Mouse (Mus musculus): ENCODE data around the gene Zfp937. TPM values are rescaled to one million over a fixed set of nuclear protein-coding genes. Genes with fewer than 3 reads are reported as not detected.
"Not testable (repeated sequence)": the region's sequence is repeated elsewhere in the genome, so short reads cannot be mapped to it uniquely, and the experiment has no call there.

The Zfp937 gene
- polyA plus RNA-seq (2015; fragmentation: Nextera tagmentation; extraction: Ambion mirVana): 10.0 and 11.3 TPM in 2 replicates

DNA sequence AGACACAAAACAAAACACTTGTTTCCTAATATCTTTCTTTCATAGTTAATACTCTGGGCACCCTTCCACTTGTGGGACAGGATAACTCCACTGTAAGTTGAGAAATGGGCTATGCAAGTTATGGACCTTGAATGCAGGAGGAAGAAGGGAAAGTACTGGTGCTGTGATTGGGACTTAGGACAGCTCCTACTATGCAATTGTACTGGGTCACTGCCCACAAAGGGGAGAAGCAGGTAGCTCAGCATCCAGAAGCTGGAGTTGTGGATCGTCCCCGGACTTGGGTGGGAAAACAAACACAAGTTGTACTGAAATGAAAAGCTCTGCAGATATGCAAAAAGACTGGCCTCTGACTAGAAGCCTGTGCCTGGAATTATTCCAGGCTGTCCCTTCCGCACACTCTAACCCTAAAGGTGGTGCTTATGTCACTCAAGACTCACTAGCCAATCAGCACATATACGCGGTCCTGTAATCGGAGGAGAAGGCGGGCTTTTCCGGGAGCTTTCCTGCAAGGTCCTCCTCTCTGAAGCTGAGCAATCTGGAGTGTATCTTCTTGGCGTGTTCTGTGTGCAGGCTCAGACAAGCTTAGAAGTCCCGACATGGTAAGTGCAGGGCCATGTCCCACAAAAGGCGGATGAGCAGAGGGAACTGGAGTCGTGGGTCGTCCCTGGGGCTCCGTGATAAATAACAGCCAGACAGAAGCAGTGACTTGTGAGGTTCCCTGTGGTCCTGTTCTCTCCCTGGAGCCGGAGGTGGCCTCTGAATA, at the start of gene Zfp937:
Zfp937 (plus strand) TSS at position 474 of the 763 bp plus-strand sequence.
- not testable (repeated sequence) for H3K27me3 ChIP-seq, H3K4me1 ChIP-seq, H3K27ac ChIP-seq, H3K36me3 ChIP-seq, H3K9me3 ChIP-seq
- H3K9ac ChIP-seq: peak within 1 kb of the TSS; percentile 58
- H3K4me3 ChIP-seq: peak within 1 kb of the TSS; percentile 47
- peak; percentile 100 for ATAC-seq (ENCODE audit: low FRiP score, low read depth)
- WGBS: 2% methylated on average over 15 of the region's 15 CpGs
- H3K4me2 ChIP-seq (replicated peaks): peak within 1 kb of the TSS; percentile 56

DNA sequence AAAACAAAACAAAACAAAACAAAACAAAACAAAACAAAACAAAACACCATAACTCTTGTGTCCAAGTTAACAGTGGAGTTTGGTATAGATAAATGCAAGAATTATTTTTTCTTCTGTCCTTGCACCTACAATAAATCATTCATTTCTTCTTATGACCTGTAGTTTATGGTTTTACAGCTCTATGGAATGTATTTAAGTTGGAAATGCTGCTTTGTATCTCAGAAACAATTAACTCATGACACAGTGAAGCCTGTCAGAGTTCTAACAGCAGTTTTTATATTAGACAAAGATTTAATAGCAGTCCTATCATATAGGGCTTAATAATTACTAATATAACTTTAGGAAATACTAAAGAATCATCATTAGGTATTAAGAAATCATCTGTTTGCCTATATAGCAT, 44.0 kb upstream of the Zfp937 start:
- no peak for ATAC-seq (ENCODE audit: low FRiP score, low read depth)
- Histone ChIP-seq H3K4me1 (no peaks in the 10 kb centered on the region), H3K9ac (no peak overlapping the region), H3K36me3 (no peaks in the 10 kb centered on the region), H3K4me2 (replicated peaks) (no peak overlapping the region), H3K9me3 (peaks cover 13% of the 10 kb centered on the region; the same call in 1 of the 2 replicates), H3K27me3 (no peaks in the 10 kb centered on the region), H3K4me3 (no peak overlapping the region), H3K27ac (no peak overlapping the region)

DNA sequence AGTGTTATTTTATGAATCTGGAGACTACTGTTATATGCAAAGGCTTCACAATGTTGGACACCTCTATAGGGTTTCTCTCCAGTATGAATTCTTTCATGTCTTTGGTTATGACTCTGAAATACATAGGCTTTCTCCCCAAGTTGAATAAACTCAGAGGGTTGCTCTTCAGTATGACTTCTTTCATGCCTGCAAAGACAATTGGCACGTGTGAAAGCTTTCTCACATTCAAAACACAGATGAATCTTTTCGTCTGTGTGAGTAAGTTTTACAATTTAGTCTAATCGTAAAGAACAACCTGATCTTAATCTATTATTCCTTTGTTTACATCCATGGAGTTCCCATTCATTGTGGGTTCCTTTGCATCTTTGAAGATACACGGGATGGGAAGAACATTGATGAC, 38.3 kb upstream of the Zfp937 start, which contains the start of gene Gm10770:
Gm10770 (minus strand) TSS at position 101 of the 400 bp plus-strand sequence.
- not testable (repeated sequence) for H3K27me3 ChIP-seq; H3K27ac ChIP-seq; H3K4me2 ChIP-seq (replicated peaks); ATAC-seq (ENCODE audit: low FRiP score, low read depth); H3K9ac ChIP-seq; H3K4me1 ChIP-seq; H3K4me3 ChIP-seq; H3K36me3 ChIP-seq
- WGBS: 80% methylated on average over 4 of the region's 4 CpGs
- H3K9me3 ChIP-seq: peaks cover 19% of the 10 kb centered on the region; the same call in 1 of the 2 replicates

DNA sequence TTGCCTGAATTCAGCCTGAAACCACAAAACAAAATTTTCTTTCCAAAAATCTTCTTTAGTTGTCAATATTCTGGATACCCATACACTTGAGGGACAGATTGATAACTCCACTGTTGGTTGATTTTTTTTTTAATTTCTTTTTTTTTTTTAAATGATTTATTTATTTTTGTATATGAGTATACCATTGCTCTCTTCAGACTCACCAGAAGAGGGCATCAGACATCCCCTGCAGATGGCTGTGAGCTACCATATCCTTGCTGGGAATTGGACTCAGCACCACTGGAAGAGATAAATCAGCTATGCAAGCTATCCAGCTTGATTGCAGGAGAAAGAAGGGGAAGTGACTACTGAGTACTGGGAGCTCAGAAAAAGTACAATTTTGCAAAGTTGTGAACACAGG, 36.8 kb upstream of the Zfp937 start:
- not testable (repeated sequence) for H3K4me2 ChIP-seq (replicated peaks); H3K4me3 ChIP-seq; H3K27me3 ChIP-seq; H3K4me1 ChIP-seq; H3K27ac ChIP-seq; H3K36me3 ChIP-seq; H3K9ac ChIP-seq; ATAC-seq (ENCODE audit: low FRiP score, low read depth)
- peaks cover 19% of the 10 kb centered on the region; the same call in 1 of the 2 replicates for H3K9me3 ChIP-seq

DNA sequence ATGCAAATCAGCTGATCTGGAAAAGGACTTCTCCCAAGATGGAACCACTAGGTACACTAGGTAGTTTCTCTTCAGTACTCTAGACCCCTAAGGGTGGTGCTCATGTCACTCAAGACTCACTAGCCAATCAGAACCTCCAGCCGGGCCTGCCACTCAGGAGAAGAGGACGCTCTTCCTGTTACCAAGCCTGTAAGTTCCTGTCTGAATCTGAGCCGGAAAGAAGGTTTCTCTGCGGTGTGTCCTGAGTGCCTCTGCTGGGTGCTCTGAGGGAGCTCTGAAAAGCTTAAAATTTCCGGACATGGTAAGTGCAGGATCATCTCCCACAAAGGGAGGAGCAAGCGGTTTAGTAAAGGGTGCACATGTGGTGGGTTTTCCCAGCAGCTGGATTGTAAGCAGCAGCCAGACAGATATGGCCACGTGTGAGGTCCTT, 36.3 kb upstream of the Zfp937 start, which contains the start of gene Gm14139:
Gm14139 (plus strand) TSS at position 186 of the 430 bp plus-strand sequence.
- H3K27ac ChIP-seq; H3K36me3 ChIP-seq; H3K4me3 ChIP-seq; H3K9ac ChIP-seq; H3K4me2 ChIP-seq (replicated peaks); ATAC-seq (ENCODE audit: low FRiP score, low read depth); H3K27me3 ChIP-seq; H3K4me1 ChIP-seq: not testable (repeated sequence)
- H3K9me3 ChIP-seq: peaks cover 19% of the 10 kb centered on the region; the same call in 1 of the 2 replicates
- WGBS: 76% methylated on average over 7 of the region's 7 CpGs

DNA sequence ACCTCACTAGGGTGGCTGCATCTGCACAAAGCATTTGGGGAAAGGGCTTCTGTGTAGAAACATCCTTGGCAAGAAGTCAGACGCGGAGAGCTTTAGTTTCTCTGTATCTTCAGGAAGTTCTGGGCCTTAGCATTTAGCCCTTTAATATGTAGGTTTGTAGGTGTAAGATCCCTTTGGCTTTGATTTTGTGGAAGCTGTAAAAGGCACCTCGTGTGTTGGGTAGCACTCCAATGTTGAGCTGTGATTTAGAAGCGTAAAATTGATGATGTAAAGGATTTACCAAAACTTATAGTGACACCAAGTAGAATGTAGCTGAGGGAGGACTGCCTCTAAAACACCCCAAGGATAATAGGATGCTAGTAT, 471 bp downstream of the Zfp937 start:
- not testable (repeated sequence) for H3K36me3 ChIP-seq; H3K27me3 ChIP-seq; H3K27ac ChIP-seq; H3K9me3 ChIP-seq; H3K4me1 ChIP-seq; ATAC-seq (ENCODE audit: low FRiP score, low read depth)
- Histone ChIP-seq H3K4me2 (replicated peaks) (peak overlapping the region; percentile 56), H3K4me3 (peak overlapping the region; percentile 47), H3K9ac (peak overlapping the region; percentile 58)
- WGBS: 11% methylated on average over 4 of the region's 4 CpGs

DNA sequence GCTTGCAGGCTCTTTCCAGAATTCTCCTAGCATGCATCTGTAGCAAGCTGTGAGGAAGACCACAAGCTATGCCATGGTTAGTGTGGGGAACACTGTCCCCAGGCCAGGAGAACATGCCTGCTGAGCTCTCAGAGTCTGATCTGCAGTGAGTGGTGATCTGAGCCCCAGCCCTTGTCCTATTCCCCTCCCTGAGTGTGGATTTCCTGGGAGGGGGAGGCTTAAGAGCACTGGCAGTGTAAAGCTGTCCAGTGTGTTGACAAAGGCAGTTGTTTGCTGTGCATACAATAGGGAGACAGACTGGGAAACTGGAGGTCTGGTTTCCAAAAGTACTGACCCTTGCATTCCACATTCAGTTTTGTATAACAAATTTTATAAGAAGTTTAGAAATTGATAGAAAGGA, 5.4 kb downstream of the Zfp937 start:
- ATAC-seq (ENCODE audit: low FRiP score, low read depth); H3K27ac ChIP-seq; H3K4me3 ChIP-seq; H3K27me3 ChIP-seq; H3K36me3 ChIP-seq; H3K9ac ChIP-seq; H3K4me2 ChIP-seq (replicated peaks); H3K4me1 ChIP-seq; H3K9me3 ChIP-seq: not testable (repeated sequence)

DNA sequence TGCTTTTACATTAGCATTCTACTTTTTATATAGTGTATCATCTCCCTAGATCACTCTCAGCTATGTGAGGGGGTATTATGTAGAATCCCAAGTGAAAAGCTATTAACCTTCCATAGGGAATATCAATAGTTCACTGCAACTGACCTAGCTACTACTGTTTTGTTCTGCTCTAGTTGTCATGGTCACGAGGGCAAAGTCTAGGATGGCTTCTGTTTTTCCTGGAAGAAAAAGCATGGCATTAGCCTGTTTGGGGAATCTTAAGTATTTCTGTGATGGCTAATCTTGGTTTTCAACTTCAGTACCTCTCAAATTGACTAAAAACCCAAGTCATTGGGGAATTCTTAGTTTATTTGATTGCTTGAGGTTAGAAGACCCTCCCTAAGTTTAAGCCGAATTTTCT, 25.3 kb downstream of the Zfp937 start:
- no peak overlapping the region for H3K4me2 ChIP-seq (replicated peaks)
- H3K36me3 ChIP-seq: peaks cover 28% of the 10 kb centered on the region
- H3K9ac ChIP-seq: no peak overlapping the region
- peaks cover 21% of the 10 kb centered on the region for H3K9me3 ChIP-seq
- no peaks in the 10 kb centered on the region for H3K27me3 ChIP-seq
- WGBS: 86% methylated on average over 2 of the region's 2 CpGs
- no peaks in the 10 kb centered on the region for H3K4me1 ChIP-seq
- no peak for ATAC-seq (ENCODE audit: low FRiP score, low read depth)
- no peak overlapping the region for H3K4me3 ChIP-seq
- H3K27ac ChIP-seq: no peak overlapping the region

DNA sequence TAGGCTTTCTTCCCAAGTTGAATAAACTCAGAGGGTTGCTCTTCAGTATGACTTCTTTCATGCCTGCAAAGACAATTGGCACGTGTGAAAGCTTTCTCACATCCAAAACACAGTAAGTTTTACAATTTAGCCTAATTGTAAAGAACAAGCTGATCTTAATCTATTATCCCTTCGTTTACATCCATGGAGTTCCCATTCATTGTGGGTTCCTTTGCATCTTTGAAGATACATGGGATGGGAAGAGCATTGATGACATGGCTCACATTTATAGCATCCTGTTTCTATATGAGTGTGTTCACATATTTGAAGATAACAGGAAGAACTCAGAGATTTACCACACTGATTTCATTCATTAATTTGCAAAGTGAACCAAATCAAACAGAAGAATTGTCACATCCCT, 37.6 kb downstream of the Zfp937 start, which contains the start of gene Gm21994:
Gm21994 (minus strand) TSS at position 101 of the 400 bp plus-strand sequence.
- not testable (repeated sequence) for H3K9me3 ChIP-seq; H3K4me1 ChIP-seq; H3K27ac ChIP-seq; H3K36me3 ChIP-seq; H3K4me3 ChIP-seq; H3K27me3 ChIP-seq; H3K9ac ChIP-seq; ATAC-seq (ENCODE audit: low FRiP score, low read depth); H3K4me2 ChIP-seq (replicated peaks)
- WGBS: 68% methylated on average over 2 of the region's 2 CpGs

DNA sequence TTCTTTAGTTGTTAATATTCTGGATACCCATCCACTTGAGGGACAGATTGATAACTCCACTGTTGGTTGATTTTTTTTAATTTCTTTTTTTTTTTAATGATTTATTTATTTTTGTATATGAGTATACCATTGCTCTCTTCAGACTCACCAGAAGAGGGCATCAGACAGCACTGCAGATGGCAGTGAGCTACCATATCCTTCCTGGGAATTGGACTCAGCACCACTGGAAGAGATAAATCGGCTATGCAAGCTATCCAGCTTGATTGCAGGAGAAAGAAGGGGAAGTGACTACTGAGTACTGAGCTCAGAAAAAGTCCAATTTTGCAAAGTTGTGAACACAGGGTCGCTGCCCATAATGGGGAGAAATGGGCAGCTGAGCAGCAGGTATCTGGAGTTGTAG, 39.0 kb downstream of the Zfp937 start:
- H3K27me3 ChIP-seq; H3K4me3 ChIP-seq; H3K4me2 ChIP-seq (replicated peaks); H3K36me3 ChIP-seq; ATAC-seq (ENCODE audit: low FRiP score, low read depth); H3K27ac ChIP-seq; H3K9me3 ChIP-seq; H3K4me1 ChIP-seq; H3K9ac ChIP-seq: not testable (repeated sequence)
- WGBS: 82% methylated on average over 2 of the region's 2 CpGs

DNA sequence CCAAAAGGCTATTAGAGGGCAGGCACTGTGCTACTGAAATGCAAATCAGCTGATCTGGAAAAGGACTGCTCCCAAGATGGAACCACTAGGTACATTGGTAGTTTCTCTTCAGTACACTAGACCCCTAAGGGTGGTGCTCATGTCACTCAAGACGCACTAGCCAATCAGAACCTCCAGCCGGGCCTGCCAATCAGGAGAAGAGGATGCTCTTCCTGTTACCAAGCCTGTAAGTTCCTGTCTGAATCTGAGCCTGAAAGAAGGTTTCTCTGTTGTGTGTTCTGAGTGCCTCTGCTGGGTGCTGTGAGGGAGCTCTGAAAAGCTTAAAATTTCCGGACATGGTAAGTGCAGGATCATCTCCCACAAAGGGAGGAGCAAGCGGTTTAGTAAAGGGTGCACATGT, 39.4 kb downstream of the Zfp937 start, which contains the start of gene Gm14124:
Gm14124 (plus strand) TSS at position 227 of the 400 bp plus-strand sequence.
- ATAC-seq (ENCODE audit: low FRiP score, low read depth); H3K27me3 ChIP-seq; H3K9me3 ChIP-seq; H3K4me3 ChIP-seq; H3K36me3 ChIP-seq; H3K27ac ChIP-seq; H3K9ac ChIP-seq; H3K4me2 ChIP-seq (replicated peaks); H3K4me1 ChIP-seq: not testable (repeated sequence)
- WGBS: 81% methylated on average over 4 of the region's 4 CpGs
